Mouse (Mus musculus): ENCODE results near the gene Ttll3.

GRCm38 (mm10) chr6:113351161-113351560, 37.9 kb upstream of the Ttll3 start:
- TF ChIP-seq POLR2A (IDR thresholded peaks at IDR 0.05; ENCODE audit: insufficient read depth, low read length) (no peak), CTCF (IDR thresholded peaks at IDR 0.05; ENCODE audit: low read depth, low read length) (no peak), EP300 (IDR thresholded peaks at IDR 0.05; ENCODE audit: insufficient read depth, low read depth, low read length) (no peak)

Measured in ES-Bruce4 (cell line).